Mouse (Mus musculus) CH12F3 (cell line): ENCODE data around the gene Ppp1r9b.

Experiments
- in situ Hi-C: fragments of 300-500 bp; cut with MboI; formaldehyde crosslinking; loops from 2 replicates; pipeline ENCODE4 v1.14.3; 2020; ENCODE audit warnings: low sequenced_read_pairs

The Ppp1r9b gene

DNA sequence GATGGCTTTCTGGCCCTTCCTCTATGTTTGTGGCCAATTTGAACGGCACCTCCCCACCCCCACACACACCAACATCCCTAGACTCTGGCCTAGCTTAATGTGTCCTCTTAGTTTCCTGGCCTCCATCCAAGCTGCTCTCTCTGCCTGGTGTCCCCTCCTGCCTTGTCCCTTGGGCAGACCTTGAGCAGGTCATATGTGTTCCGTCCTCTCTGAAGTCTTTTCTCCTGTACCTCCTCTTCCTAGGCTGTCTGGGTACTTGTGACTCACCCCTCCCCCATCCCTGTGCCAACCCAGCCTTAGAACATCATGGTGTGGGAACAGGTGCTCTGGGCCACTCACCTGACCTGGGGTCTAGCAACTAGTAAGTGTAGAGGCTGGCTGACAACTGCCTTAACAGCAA is 15.9 kb upstream of the Ppp1r9b start:
- in situ Hi-C loops = no loop called here

GRCm38 (mm10) chr11:94976199-94976598 is 14.6 kb upstream of the Ppp1r9b start, which contains the start of gene Sgca:
Sgca (minus strand) TSS chr11:94976327.
- in situ Hi-C loops = no loop called here

DNA sequence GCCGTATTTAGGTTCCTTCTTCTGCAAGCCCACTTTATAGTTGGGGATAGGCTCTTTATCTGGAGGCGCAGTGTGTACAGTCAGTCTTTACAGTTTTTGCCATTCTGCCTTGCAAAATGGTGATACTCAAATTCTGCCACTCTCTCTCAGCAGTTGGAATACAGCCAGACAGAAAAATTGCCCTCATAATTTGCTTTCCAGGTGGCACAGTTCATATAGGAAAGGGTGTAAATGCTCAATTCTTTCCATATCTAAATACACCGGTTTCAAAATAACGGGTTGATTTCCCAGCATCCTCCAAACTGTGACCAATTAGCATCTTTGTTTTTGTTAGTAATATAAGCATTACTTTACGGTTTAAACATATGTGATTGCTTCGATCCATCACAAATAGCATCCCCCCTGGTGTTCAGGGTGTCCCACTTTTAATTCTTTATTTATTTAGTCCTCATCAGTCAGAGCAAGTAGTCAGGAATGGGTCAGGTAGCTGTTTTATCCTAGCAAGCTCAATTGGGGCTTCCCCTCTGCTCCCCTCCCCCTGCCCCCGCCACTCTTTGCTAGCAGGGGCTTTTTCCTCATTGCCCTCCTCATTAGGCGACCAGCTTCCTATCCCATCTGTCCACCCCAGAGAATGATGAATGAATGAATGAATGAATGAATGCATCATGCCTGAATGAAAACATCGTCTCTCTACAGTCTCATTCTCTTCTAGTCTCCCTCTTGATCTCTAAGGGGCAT is 12.5 kb upstream of the Ppp1r9b start:
- in situ Hi-C loops = no loop called here

DNA sequence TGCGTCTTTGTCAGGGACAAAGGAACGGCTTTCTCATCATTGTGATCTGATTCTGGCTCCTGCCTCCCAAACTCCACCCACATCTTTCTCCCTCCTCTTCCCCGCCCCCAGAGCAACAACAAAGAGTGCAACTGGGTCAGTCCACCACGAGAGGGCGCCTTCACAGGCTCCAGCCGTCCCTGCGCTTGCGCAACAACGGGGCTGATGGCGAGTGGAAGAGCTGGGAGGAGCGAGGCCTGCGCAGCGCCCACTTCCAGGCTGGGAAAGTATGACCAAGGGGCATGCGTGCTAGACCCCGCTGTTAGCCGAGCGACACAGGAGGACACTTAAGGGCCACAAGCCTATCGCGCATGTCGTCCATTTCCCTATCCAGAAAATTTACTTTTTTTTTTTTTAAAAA is 11.9 kb upstream of the Ppp1r9b start:
- in situ Hi-C loops = no loop called here

DNA sequence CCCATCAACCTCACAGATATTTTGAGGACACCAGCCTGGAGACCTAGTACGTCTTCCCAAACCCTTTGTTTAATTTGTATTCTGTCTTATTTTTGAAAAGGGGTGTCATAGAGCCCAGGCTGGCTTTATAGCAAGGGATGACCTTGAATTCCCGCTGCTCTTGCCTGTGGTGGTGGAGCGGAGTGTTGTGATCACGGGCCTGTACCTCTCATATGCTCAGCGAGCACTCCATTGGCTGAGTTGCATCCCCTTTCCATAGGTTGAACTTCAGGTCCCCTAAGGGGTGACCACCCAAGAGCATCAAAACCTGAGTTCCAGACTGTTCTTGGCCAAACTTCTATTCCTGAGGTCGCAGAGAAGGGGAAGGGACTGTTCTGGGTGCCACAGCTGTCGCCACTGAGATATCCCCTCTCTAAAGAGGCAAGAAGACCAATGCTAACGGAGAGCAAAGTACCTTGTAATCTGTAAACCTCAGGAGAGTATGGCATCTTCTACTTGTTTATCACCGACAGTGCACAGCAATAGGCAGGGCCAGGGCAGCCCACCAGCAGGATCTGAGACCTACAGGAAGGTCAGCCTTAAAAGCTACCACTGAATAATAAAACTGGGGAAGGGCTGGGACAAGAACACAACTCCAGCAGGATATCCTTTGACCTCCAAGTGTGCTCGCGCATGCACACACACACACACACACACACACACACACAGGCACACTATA is 11.2 kb upstream of the Ppp1r9b start:
- in situ Hi-C loops = no loop called here

DNA sequence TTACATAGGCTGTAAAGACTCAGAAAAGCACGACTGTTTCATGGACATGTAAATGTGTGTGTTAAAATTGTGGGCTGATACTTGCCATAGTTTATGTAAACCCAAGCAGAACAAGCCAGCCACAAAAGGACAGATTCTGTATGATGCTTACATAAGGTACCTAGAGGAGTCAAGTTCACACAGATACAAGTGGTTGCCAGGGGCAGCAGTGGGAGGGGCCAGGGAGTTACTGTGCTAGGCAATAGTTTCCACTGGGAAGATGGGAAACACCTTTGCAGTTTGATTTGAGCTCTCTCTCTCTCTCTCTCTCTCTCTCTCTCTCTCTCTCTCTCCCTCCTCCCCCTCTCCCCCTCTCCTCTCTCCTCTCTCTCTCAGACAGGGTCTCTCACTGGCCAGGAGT is 5.7 kb upstream of the Ppp1r9b start:
- in situ Hi-C loops = no loop called here

- in situ Hi-C loops = no loop called here
These were observed 5.0 kb upstream of the Ppp1r9b start for GRCm38 (mm10) chr11:94985822-94986221.

GRCm38 (mm10) chr11:94986435-94986834 is 4.4 kb upstream of the Ppp1r9b start:
- in situ Hi-C loops = no loop called here

GRCm38 (mm10) chr11:94987341-94987740 is 3.5 kb upstream of the Ppp1r9b start:
- in situ Hi-C loops = no loop called here

DNA sequence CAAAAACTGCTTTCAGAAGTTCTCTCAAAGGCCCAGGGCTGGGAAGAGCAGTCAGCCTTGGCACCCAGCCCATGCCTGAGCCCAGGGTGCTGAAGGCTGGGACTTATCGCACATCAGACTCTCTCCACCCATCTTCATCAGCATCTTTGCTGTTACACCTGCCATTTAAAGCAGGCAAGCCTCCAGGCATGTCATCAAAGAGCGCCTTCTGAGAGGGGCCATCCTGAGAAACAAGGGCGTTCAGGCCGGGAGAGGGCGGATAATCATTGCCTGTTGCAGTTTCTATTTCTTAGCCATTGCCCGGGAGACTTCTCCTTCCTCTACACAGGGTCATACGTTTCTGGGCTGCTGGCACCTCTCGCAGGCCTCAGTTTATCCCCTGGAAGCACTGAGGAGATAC is 3.0 kb upstream of the Ppp1r9b start:
- in situ Hi-C loops = no loop called here

- in situ Hi-C loops = no loop called here
These were observed 1.9 kb upstream of the Ppp1r9b start for GRCm38 (mm10) chr11:94988780-94989561.

GRCm38 (mm10) chr11:94989562-94990017 is 1.2 kb upstream of the Ppp1r9b start:
- in situ Hi-C loops = no loop called here

- in situ Hi-C loops = no loop called here
These were observed 610 bp upstream of the Ppp1r9b start for GRCm38 (mm10) chr11:94990102-94990748.

DNA sequence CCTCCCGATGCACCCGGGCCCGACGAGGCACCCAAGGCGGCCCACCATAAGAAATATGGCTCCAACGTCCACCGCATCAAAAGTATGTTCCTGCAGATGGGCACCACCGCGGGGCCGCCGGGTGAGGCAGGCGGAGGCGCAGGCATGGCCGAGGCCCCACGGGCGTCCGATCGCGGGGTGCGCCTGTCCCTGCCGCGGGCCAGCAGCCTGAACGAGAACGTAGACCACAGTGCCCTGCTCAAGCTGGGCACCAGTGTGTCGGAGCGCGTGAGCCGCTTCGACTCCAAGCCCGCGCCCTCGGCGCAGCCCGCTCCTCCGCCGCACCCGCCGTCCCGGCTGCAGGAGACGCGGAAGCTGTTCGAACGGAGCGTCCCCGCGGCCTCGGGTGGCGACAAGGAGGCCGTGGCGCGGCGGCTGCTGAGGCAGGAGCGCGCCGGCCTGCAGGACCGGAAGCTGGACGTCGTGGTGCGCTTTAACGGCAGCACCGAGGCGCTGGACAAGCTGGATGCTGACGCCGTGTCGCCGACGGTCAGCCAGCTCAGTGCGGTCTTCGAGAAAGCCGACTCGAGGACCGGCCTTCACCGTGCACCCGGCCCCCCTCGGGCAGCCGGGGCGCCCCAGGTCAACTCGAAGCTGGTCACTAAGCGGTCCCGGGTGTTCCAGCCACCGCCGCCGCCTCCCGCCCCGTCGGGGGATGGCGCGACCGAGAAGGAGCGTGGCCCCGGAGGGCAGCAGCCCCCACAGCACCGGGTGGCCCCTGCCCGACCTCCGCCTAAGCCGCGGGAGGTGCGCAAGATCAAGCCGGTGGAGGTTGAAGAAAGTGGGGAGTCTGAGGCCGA is 1.0 kb downstream of the Ppp1r9b start:
- in situ Hi-C loops = no loop called here

DNA sequence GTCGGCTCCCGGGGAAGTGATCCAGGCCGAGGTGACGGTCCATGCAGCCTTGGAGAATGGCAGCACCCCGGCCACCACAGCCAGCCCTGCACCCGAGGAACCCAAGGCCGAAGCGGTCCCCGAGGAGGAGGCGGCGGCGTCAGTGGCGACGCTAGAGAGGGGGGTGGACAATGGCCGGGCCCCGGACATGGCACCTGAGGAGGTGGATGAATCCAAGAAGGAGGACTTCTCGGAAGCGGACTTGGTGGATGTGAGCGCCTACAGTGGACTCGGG is 1.6 kb downstream of the Ppp1r9b start:
- in situ Hi-C loops = no loop called here

DNA sequence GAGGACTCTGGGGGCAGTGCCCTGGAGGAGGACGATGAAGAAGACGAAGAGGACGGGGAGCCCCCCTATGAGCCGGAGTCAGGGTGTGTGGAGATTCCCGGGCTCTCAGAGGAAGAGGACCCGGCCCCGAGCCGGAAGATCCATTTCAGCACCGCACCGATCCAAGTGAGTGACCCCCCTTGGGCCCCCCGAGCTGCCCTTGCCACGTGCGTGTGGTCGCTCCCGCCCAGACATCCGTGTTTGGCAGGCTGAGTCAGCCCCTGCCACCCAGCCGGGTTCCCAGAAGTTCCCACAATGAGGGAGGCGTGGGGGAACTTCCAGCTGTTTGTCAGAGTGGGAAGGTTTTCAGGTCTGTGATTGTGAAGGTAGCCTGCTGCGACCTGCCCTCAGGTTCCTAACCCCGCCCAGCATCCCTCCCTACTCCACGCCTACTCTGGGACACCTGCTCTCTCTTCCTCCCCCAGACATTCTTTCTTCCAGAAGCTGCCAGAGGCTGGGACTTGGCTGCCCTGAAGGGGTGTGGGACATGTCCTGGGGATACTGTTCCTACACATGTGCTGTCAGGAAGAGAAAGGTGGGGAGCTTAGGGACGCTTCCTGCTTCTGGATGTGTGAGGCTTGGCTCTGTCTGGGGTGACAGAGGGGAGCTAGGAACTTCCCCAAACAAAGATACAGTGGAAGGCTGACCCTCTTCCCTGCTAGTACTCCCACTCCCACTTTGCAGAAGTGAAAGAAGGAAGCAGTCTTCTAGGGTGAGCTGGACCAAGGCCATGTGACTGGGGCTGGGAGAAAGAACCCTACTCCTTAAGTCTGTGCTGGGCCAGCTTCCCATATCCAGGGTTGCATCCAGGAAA is 2.1 kb downstream of the Ppp1r9b start:
- in situ Hi-C loops = no loop called here

GRCm38 (mm10) chr11:94994208-94994814 is 3.5 kb downstream of the Ppp1r9b start:
- in situ Hi-C loops = no loop called here

- in situ Hi-C loops = no loop called here
These were observed 4.3 kb downstream of the Ppp1r9b start for GRCm38 (mm10) chr11:94994947-94995772.
